Mouse (Mus musculus): ENCODE measurements at regions not wholly inside any gene's neighbourhood (a gene's known extent, or its start where the extent isn't known, plus 50 kb on each side); places are given as distances from the start of the nearest gene placed in this dataset.
"Not testable (repeated sequence)": the region's sequence is repeated elsewhere in the genome, so short reads cannot be mapped to it uniquely, and the experiment has no call there.

DNA sequence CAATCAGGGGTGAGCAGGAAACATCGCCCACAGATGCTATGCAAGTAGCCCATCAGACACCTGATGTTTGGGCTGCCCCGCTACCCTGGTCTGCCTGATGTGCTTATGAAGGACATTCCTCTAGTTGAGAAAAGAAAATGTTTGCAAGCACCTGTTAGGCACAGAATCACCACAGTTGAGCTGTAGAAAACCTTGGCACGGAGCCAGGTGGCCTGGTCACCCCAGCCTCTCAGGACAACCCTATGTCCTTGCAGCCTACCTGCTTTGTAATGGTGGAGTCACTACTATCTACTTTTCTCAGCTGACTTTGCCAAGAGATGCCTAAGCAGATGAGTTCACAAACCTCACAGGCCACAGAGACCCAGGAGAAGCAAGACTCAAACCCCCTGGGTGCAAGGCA, 86.9 kb upstream of the Irx2 start:
- H3K4me3 ChIP-seq (ENCODE audit: insufficient read depth, low read length), result no peak overlapping the region
- H3K4me1 ChIP-seq (ENCODE audit: control insufficient read depth, insufficient read depth, low read length), result no peaks in the 10 kb centered on the region
- no peak for TF ChIP-seq CTCF (IDR thresholded peaks at IDR 0.05; ENCODE audit: borderline replicate concordance, insufficient read depth, low read length)
- TF ChIP-seq POLR2A (IDR thresholded peaks at IDR 0.05; ENCODE audit: low read depth, low read length), result no peak
- H3K27ac ChIP-seq (ENCODE audit: insufficient read depth, low read length), result no peak overlapping the region

DNA sequence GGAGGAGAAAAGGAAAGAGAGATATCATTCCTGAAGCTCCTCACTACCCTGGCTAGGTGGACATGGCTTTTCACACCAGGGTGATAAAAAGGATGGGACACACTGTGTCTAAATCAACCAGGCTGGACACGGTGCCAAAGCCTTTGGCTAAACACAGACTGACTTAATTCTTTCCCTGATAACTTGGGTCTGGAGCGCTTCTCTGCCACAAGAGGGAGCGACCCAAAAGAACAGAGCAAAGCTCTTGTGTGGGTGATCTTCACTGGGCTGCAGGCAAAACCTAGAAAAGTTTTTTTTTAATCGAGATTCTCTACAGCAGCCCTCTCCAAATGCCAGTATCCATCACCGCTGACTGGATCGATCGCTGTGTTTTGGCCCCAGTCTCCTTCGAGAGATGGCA, 70.7 kb upstream of the Irx2 start:
- Histone ChIP-seq H3K27ac (ENCODE audit: insufficient read depth, low read length) (no peak overlapping the region), H3K4me1 (ENCODE audit: control insufficient read depth, insufficient read depth, low read length) (no peaks in the 10 kb centered on the region), H3K4me3 (ENCODE audit: insufficient read depth, low read length) (no peak overlapping the region)
- TF ChIP-seq POLR2A (IDR thresholded peaks at IDR 0.05; ENCODE audit: low read depth, low read length), result no peak
- no peak for TF ChIP-seq CTCF (IDR thresholded peaks at IDR 0.05; ENCODE audit: borderline replicate concordance, insufficient read depth, low read length)

DNA sequence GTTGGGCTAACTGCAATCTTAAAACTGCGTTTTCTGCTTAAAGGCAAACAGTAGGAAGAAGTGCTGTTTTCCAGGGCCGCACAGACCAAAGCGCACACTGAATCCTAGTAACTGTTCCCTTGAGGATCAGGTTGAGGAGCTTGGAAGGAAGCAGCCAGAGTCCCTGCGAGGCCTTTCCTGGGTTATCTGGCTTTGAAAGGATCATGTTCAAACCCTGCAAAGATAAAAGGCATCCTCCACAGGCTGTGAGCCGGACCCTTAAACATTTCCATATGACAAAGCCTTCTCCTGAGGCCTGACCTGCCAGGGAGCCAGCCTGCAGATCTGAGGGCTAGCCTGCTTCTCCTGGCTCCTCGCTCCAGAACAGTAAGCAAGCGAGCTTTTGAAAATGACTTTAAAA, 56.7 kb upstream of the Irx2 start:
- H3K27ac ChIP-seq (ENCODE audit: insufficient read depth, low read length), result no peak overlapping the region
- no peak overlapping the region for H3K4me3 ChIP-seq (ENCODE audit: insufficient read depth, low read length)
- TF ChIP-seq CTCF (IDR thresholded peaks at IDR 0.05; ENCODE audit: borderline replicate concordance, insufficient read depth, low read length) (no peak), POLR2A (IDR thresholded peaks at IDR 0.05; ENCODE audit: low read depth, low read length) (no peak)
- H3K4me1 ChIP-seq (ENCODE audit: control insufficient read depth, insufficient read depth, low read length), result no peaks in the 10 kb centered on the region

DNA sequence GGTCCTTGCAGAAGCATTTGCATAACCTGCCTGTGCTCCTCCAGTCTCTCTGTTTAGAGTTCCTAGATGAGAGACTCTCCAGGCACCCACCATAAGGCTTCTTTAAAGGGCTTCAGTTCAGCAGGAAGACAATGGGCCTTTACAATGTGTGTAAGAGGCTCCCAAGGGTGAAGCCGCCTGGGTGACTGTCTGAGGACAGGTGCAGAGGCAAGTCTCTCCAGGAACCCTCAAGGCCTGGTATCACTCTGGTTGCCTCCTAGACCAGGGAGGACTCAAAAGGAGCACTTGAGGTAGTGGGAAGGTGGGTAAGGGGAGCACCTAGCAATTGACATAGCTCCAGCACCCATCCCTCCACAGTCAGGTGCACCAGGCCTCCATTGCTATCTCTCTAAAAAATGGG, 55.8 kb upstream of the Irx2 start:
- Histone ChIP-seq H3K4me1 (ENCODE audit: control insufficient read depth, insufficient read depth, low read length) (no peaks in the 10 kb centered on the region), H3K4me3 (ENCODE audit: insufficient read depth, low read length) (no peak overlapping the region), H3K27ac (ENCODE audit: insufficient read depth, low read length) (no peak overlapping the region)
- TF ChIP-seq CTCF (IDR thresholded peaks at IDR 0.05; ENCODE audit: borderline replicate concordance, insufficient read depth, low read length) (no peak), POLR2A (IDR thresholded peaks at IDR 0.05; ENCODE audit: low read depth, low read length) (no peak)

DNA sequence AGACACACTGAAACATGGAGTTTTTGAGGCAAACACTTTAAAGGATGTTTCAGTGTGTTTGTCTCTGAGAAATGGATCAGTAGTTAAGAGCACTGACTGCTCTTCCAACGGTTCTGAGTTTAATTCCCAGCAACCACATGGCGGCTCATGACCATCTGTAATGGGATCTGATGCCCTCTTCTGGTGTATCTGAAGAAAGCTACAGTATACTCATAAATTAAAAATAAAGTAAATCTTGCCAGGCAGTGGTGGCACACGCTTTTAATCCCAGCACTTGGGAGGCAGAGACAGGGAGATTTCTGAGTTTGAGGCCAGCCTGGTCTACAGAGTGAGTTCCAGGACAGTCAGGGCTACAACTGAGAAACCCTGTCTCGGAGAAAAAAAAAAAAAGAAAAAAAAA, 54.5 kb upstream of the Irx2 start:
- H3K4me3 ChIP-seq (ENCODE audit: insufficient read depth, low read length); H3K4me1 ChIP-seq (ENCODE audit: control insufficient read depth, insufficient read depth, low read length); H3K27ac ChIP-seq (ENCODE audit: insufficient read depth, low read length): not testable (repeated sequence)

DNA sequence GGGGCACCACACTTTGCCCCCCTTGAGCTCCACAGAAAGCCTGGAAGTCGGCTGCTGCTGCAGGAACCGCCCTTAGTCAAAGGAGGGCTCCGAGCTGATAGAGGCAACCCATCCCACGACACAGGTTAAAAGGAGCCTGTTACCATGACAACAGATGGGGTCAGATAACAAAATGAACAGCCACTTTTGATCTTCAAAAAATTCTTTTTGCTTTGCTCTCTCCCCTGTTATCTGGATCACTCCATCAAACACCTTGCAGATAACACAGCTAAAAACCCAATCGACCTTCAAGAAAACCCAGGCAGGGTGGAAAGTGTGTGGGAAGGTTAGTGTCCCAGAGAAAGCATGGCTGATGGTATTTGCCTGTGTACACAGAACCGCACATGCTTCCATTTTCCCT, 52.1 kb upstream of the Irx2 start:
- no peak overlapping the region for H3K27ac ChIP-seq (ENCODE audit: insufficient read depth, low read length)
- H3K4me3 ChIP-seq (ENCODE audit: insufficient read depth, low read length), result no peak overlapping the region
- TF ChIP-seq CTCF (IDR thresholded peaks at IDR 0.05; ENCODE audit: borderline replicate concordance, insufficient read depth, low read length) (no peak), POLR2A (IDR thresholded peaks at IDR 0.05; ENCODE audit: low read depth, low read length) (no peak)
- no peaks in the 10 kb centered on the region for H3K4me1 ChIP-seq (ENCODE audit: control insufficient read depth, insufficient read depth, low read length)

DNA sequence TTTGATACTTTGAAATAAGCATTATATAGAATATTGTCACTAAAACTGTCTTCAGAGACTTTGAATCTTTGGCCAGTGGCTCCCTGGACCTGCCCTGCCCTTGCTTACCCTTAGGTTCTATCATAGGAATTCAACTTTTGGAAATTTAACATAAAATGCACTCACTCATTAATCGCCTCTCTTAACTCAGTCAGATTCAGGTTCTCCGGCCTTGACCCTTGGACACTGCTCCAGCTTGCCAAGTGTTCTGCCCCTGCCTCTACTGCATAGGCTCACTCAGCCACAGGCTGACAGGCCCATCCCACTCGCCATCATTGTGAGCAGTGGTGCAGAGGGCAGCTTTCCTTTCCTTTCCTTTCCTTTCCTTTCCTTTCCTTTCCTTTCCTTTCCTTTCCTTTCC, 50.2 kb upstream of the Irx2 start:
- TF ChIP-seq POLR2A (IDR thresholded peaks at IDR 0.05; ENCODE audit: low read depth, low read length) (no peak), CTCF (IDR thresholded peaks at IDR 0.05; ENCODE audit: borderline replicate concordance, insufficient read depth, low read length) (no peak)
- no peaks in the 10 kb centered on the region for H3K4me1 ChIP-seq (ENCODE audit: control insufficient read depth, insufficient read depth, low read length)
- H3K27ac ChIP-seq (ENCODE audit: insufficient read depth, low read length), result no peak overlapping the region
- no peak overlapping the region for H3K4me3 ChIP-seq (ENCODE audit: insufficient read depth, low read length)

Measured in embryonic fibroblast, embryonic 13.5 days (primary cell).